Mouse (Mus musculus) left cerebral cortex, adult 2 months (tissue): ENCODE data around the gene Supt6. TPM values are rescaled to one million over a fixed set of nuclear protein-coding genes. Genes with fewer than 3 reads are reported as not detected.

Experiments used
- DNase-seq, 2 experiments: peaks; one replicate each; pipeline ENCODE4 v3.0.0; 2021 to 2022; ENCODE audit warnings: low spot score in 2 of 2, mixed read lengths in 1 of 2; ENCODE audit errors: extremely low spot score in 1 of 2
- H3K27ac ChIP-seq: fragments of 200-600 bp; 2 replicates; pipeline ENCODE4 v1.8.1; 2022
- H3K4me3 ChIP-seq: fragments of 200-600 bp; 2 replicates; pipeline ENCODE4 v1.8.1; 2022
- CTCF ChIP-seq: fragments of 200-600 bp; IDR thresholded peaks from 2 replicates; pipeline ENCODE4 v1.8.1; 2022; ENCODE audit warnings: antibody characterized with exemption, mild to moderate bottlenecking, moderate library complexity
- intact Hi-C: fragments of 180-260 bp; cut with DNase I; formaldehyde crosslinking; loops from one replicate; pipeline ENCODE4 v1.15.1; 2025
- total RNA-seq, 2 experiments: library from RNA; stranded (reverse); gene quantifications; 2 replicates each; pipeline ENCODE4 v1.2.3; 2021

The Supt6 gene
- total RNA-seq, 2 experiments from 2014 or later, result 100 to 107 TPM

- TF ChIP-seq CTCF, result no peak; the same call in 1 of the 2 replicates
- intact Hi-C loops, result loop anchor here (2.0 to 5.0 kb wide), 3 partner anchors 15 to 86 kb away; partner anchors contain the start of gene Pigs
- Histone ChIP-seq H3K4me3 (peak within 1 kb of the TSS; percentile 94), H3K27ac (peak within 1 kb of the TSS; percentile 87)
- DNase-seq, result peak; percentile 90 to 91
Observed at GRCm38 (mm10) chr11:78261380-78262352, 15.9 kb upstream of the Supt6 start, which contains the start of gene 2610507B11Rik. Gene 2610507B11Rik, plus strand, starts transcription at chr11:78261752.

- peak overlapping the region; percentile 56 for H3K4me3 ChIP-seq
- H3K27ac ChIP-seq, result peak overlapping the region; percentile 76; the same call in 1 of the 2 replicates
- no peak for TF ChIP-seq CTCF
- intact Hi-C loops, result loop anchor here (2.0 to 5.0 kb wide), 3 partner anchors 14 to 87 kb away; partner anchors contain the start of gene Pigs
- no peak for DNase-seq
Observed at GRCm38 (mm10) chr11:78260489-78261258, 14.9 kb upstream of the Supt6 start.

- no peak overlapping the region for H3K4me3 ChIP-seq
- intact Hi-C loops, result no loop called here
- H3K27ac ChIP-seq, result no peak overlapping the region
- peak; percentile 47 for TF ChIP-seq CTCF
- no peak for DNase-seq
Observed at GRCm38 (mm10) chr11:78256618-78257017, 10.8 kb upstream of the Supt6 start.

GRCm38 (mm10) chr11:78247727-78248140, 1.9 kb upstream of the Supt6 start:
- TF ChIP-seq CTCF, result no peak
- DNase-seq, result no peak
- Histone ChIP-seq H3K4me3 (no peak overlapping the region), H3K27ac (no peak overlapping the region)
- intact Hi-C loops, result loop anchor here (2.0 kb wide), 1 partner anchor 13 kb away; the partner anchor contains the start of gene 2610507B11Rik

- DNase-seq, result no peak
- Histone ChIP-seq H3K4me3 (0 out of 2 replicates have a peak overlapping the region, but pooled peaks have one; percentile 85), H3K27ac (no peak overlapping the region)
- no peak for TF ChIP-seq CTCF
- intact Hi-C loops, result loop anchor here (2.0 kb wide), 1 partner anchor 14 kb away; the partner anchor contains the start of gene 2610507B11Rik
Observed at GRCm38 (mm10) chr11:78247012-78247348, 1.2 kb upstream of the Supt6 start.

- Histone ChIP-seq H3K4me3 (peak overlapping the region; percentile 85), H3K27ac (peak overlapping the region; percentile 99; the same call in 1 of the 2 replicates)
- intact Hi-C loops, result loop anchor here (2.0 kb wide), 1 partner anchor 14 kb away; the partner anchor contains the start of gene 2610507B11Rik
- DNase-seq, result no peak
- no peak for TF ChIP-seq CTCF
Observed at GRCm38 (mm10) chr11:78246318-78247011, 678 bp upstream of the Supt6 start.

GRCm38 (mm10) chr11:78245261-78245626, 543 bp downstream of the Supt6 start:
- intact Hi-C loops, result no loop called here
- H3K27ac ChIP-seq, result peak overlapping the region; percentile 99
- peak overlapping the region; percentile 85 for H3K4me3 ChIP-seq
- DNase-seq, result no peak
- TF ChIP-seq CTCF, result no peak

GRCm38 (mm10) chr11:78240193-78240857, 5.5 kb downstream of the Supt6 start:
- TF ChIP-seq CTCF, result no peak
- H3K27ac ChIP-seq, result peak overlapping the region; percentile 56
- H3K4me3 ChIP-seq, result no peak overlapping the region

GRCm38 (mm10) chr11:78231518-78231917, 14.3 kb downstream of the Supt6 start:
- no peak overlapping the region for H3K27ac ChIP-seq
- DNase-seq, result no peak
- no peak for TF ChIP-seq CTCF
- intact Hi-C loops, result no loop called here
- no peak overlapping the region for H3K4me3 ChIP-seq

More at GRCm38 (mm10) chr11:78240193-78240857, 5.5 kb downstream of the Supt6 start:
- peak; percentile 29 to 35 for DNase-seq
- intact Hi-C loops, result no loop called here

- DNase-seq, result no peak
- no peak overlapping the region for H3K27ac ChIP-seq
- H3K4me3 ChIP-seq, result no peak overlapping the region
- no peak for TF ChIP-seq CTCF
- intact Hi-C loops, result no loop called here
Observed at GRCm38 (mm10) chr11:78223586-78223985, 22.2 kb downstream of the Supt6 start.
